Mouse (Mus musculus): ENCODE data around the gene Mmrn2.

GRCm38 (mm10) chr14:34357671-34358455 is 17.4 kb upstream of the Mmrn2 start:
- TF ChIP-seq MAFK (IDR thresholded peaks at IDR 0.05; ENCODE audit: borderline replicate concordance, low read depth, low read length), result no peak
- TF ChIP-seq EP300 (IDR thresholded peaks at IDR 0.05; ENCODE audit: low read depth in 1 of 2, low read length in 2 of 2), result no peak
- TF ChIP-seq NELFE (IDR thresholded peaks at IDR 0.05; ENCODE audit: low read depth, low read length), result no peak
